Mouse (Mus musculus): ENCODE results near the gene Bcl6b.

- no peak for TF ChIP-seq POLR2A (IDR thresholded peaks at IDR 0.05; ENCODE audit: low read depth, low read length)
- TF ChIP-seq CTCF (IDR thresholded peaks at IDR 0.05; ENCODE audit: borderline replicate concordance, insufficient read depth, low read length): no peak
Measured at GRCm38 (mm10) chr11:70191188-70191587, 38.4 kb downstream of the Bcl6b start.

Data from embryonic fibroblast, embryonic 13.5 days (primary cell).